Mouse (Mus musculus) limb, embryonic 10.5 days (tissue): ENCODE data around the gene Gm8300. TPM values are rescaled to one million over a fixed set of nuclear protein-coding genes. Genes with fewer than 3 reads are reported as not detected.

Source experiments
- polyA plus RNA-seq: library from polyadenylated mRNA; unstranded; fragments of >200 nt; fragmentation: Nextera tagmentation; extraction: Ambion mirVana; gene quantifications from 2 replicates; pipeline ENCODE4 v1.2.1, GENCODE M21; 2016

Gm8300 gene
- polyA plus RNA-seq, 1 experiment from 2014 or later, result not detected

Other genes with a start within 250 kb of the Gm8300 start
- 50.5 and 56.7 TPM in 2 replicates for gene Vipas39, start 248.1 kb upstream of the Gm8300 start, polyA plus RNA-seq
- 294 and 332 TPM in 2 replicates for gene Ahsa1, start 247.8 kb upstream of the Gm8300 start, polyA plus RNA-seq
- 1.0 and 1.2 TPM in 2 replicates for gene Ism2, start 214.6 kb upstream of the Gm8300 start, polyA plus RNA-seq
- gene Sptlc2, start 126.0 kb upstream of the Gm8300 start, polyA plus RNA-seq, result 48.2 and 57.4 TPM in 2 replicates
- 329 and 335 TPM in 2 replicates for gene Slirp, start 70.4 kb upstream of the Gm8300 start, polyA plus RNA-seq
- 82.0 and 85.6 TPM in 2 replicates for gene Alkbh1, start 70.3 kb upstream of the Gm8300 start, polyA plus RNA-seq
- gene Snw1, start 42.0 kb upstream of the Gm8300 start, polyA plus RNA-seq, result 147 and 153 TPM in 2 replicates
- gene Gm5788, start 19.6 kb upstream of the Gm8300 start, polyA plus RNA-seq, result not detected in 2 replicates
- gene Oog1, start 88.4 kb downstream of the Gm8300 start, polyA plus RNA-seq, result not detected in 2 replicates
- gene Gm4027, start 104.6 kb downstream of the Gm8300 start, polyA plus RNA-seq, result not detected in 2 replicates
- gene Gm16381, start 130.3 kb downstream of the Gm8300 start, polyA plus RNA-seq, result not detected in 2 replicates